Mouse (Mus musculus): Measurements from ENCODE around the gene Mrps18c. TPM values are rescaled to one million over a fixed set of nuclear protein-coding genes. Genes with fewer than 3 reads are reported as not detected.

Gene Mrps18c
- polyA plus RNA-seq, 1 experiment from 2014 or later: 217 TPM

- WGBS: 74% methylated on average over 7 of the region's 7 CpGs
- H3K4me1 ChIP-seq (replicated peaks; ENCODE audit: insufficient read depth, low read length): no peaks in the 10 kb centered on the region
Observed at GRCm38 (mm10) chr5:100792261-100792660, 6.2 kb upstream of the Mrps18c start.

GRCm38 (mm10) chr5:100794084-100794483, 4.3 kb upstream of the Mrps18c start:
- no peaks in the 10 kb centered on the region; the same call in 1 of the 2 replicates for H3K4me1 ChIP-seq (replicated peaks; ENCODE audit: insufficient read depth, low read length)
- H3K9me3 ChIP-seq (replicated peaks; ENCODE audit: low read length): no peaks in the 10 kb centered on the region
- H3K4me3 ChIP-seq (replicated peaks; ENCODE audit: low read depth, low read length): no peak overlapping the region
- TF ChIP-seq CTCF (IDR thresholded peaks at IDR 0.05; ENCODE audit: low read depth): no peak
- no peak for DNase-seq (ENCODE audit: low spot score)
- no peak overlapping the region for H3K9ac ChIP-seq (ENCODE audit: low read depth, low read length)
- peaks cover 28% of the 10 kb centered on the region; the same call in 1 of the 2 replicates for H3K36me3 ChIP-seq (ENCODE audit: insufficient read depth, low read length)
- no peak overlapping the region for H3K27ac ChIP-seq
- H3K27me3 ChIP-seq (ENCODE audit: insufficient read depth, low read length): no peaks in the 10 kb centered on the region
- no peak overlapping the region for H3K4me2 ChIP-seq (ENCODE audit: low read length)
- ATAC-seq (replicated peaks; ENCODE audit: low FRiP score, low read depth): no peak
- WGBS: 83% methylated on average over 5 of the region's 5 CpGs

More at GRCm38 (mm10) chr5:100792261-100792660, 6.2 kb upstream of the Mrps18c start:
- no peak overlapping the region for H3K4me3 ChIP-seq (replicated peaks; ENCODE audit: low read depth, low read length)
- H3K36me3 ChIP-seq (ENCODE audit: insufficient read depth, low read length): peaks cover 37% of the 10 kb centered on the region; the same call in 1 of the 2 replicates
- no peaks in the 10 kb centered on the region for H3K9me3 ChIP-seq (replicated peaks; ENCODE audit: low read length)
- no peaks in the 10 kb centered on the region for H3K27me3 ChIP-seq (ENCODE audit: insufficient read depth, low read length)
- no peak overlapping the region for H3K4me2 ChIP-seq (ENCODE audit: low read length)
- no peak for TF ChIP-seq CTCF (IDR thresholded peaks at IDR 0.05; ENCODE audit: low read depth)
- no peak overlapping the region for H3K9ac ChIP-seq (ENCODE audit: low read depth, low read length)
- ATAC-seq (replicated peaks; ENCODE audit: low FRiP score, low read depth): no peak
- DNase-seq (ENCODE audit: low spot score): peak; percentile 22
- no peak overlapping the region for H3K27ac ChIP-seq

GRCm38 (mm10) chr5:100818341-100818740, 19.9 kb downstream of the Mrps18c start:
- H3K9ac ChIP-seq (ENCODE audit: low read depth, low read length): no peak overlapping the region
- H3K4me2 ChIP-seq (ENCODE audit: low read length): no peak overlapping the region
- H3K27me3 ChIP-seq (ENCODE audit: insufficient read depth, low read length): no peaks in the 10 kb centered on the region
- no peak overlapping the region for H3K27ac ChIP-seq
- H3K4me1 ChIP-seq (replicated peaks; ENCODE audit: insufficient read depth, low read length): no peaks in the 10 kb centered on the region
- no peak for ATAC-seq (replicated peaks; ENCODE audit: low FRiP score, low read depth)
- TF ChIP-seq CTCF (IDR thresholded peaks at IDR 0.05; ENCODE audit: low read depth): no peak
- no peaks in the 10 kb centered on the region for H3K9me3 ChIP-seq (replicated peaks; ENCODE audit: low read length)
- H3K4me3 ChIP-seq (replicated peaks; ENCODE audit: low read depth, low read length): no peak overlapping the region
- no peak for DNase-seq (ENCODE audit: low spot score)
- H3K36me3 ChIP-seq (ENCODE audit: insufficient read depth, low read length): 0 out of 2 replicates have a peak, but pooled peaks cover 2% of the 10 kb centered on the region
- 69% methylated on average over 4 of the region's 4 CpGs for WGBS

- no peaks in the 10 kb centered on the region for H3K27me3 ChIP-seq (ENCODE audit: insufficient read depth, low read length)
- H3K4me2 ChIP-seq (ENCODE audit: low read length): peak overlapping the region; percentile 96
- no peak for ATAC-seq (replicated peaks; ENCODE audit: low FRiP score, low read depth)
- 33% methylated on average over 16 of the region's 16 CpGs for WGBS
- no peaks in the 10 kb centered on the region for H3K9me3 ChIP-seq (replicated peaks; ENCODE audit: low read length)
- H3K36me3 ChIP-seq (ENCODE audit: insufficient read depth, low read length): 0 out of 2 replicates have a peak, but pooled peaks cover 2% of the 10 kb centered on the region
- H3K4me1 ChIP-seq (replicated peaks; ENCODE audit: insufficient read depth, low read length): no peaks in the 10 kb centered on the region
- H3K4me3 ChIP-seq (replicated peaks; ENCODE audit: low read depth, low read length): peak overlapping the region; percentile 90
- peak; percentile 20 for DNase-seq (ENCODE audit: low spot score)
- TF ChIP-seq CTCF (IDR thresholded peaks at IDR 0.05; ENCODE audit: low read depth): peak; percentile 54
- peak overlapping the region; percentile 76; the same call in 1 of the 2 replicates for H3K27ac ChIP-seq
- H3K9ac ChIP-seq (ENCODE audit: low read depth, low read length): peak overlapping the region; percentile 90
Observed at GRCm38 (mm10) chr5:100819568-100820480, 21.4 kb downstream of the Mrps18c start.

GRCm38 (mm10) chr5:100820483-100821184, 22.2 kb downstream of the Mrps18c start, which contains the start of gene Abraxas1:
TSS of gene Abraxas1 (minus strand) at chr5:100820965.
- no peak for TF ChIP-seq CTCF (IDR thresholded peaks at IDR 0.05; ENCODE audit: low read depth)
- under 1% methylated on average over 63 of the region's 63 CpGs for WGBS
- H3K9ac ChIP-seq (ENCODE audit: low read depth, low read length): peak within 1 kb of the TSS; percentile 90
- no peaks in the 10 kb centered on the region for H3K9me3 ChIP-seq (replicated peaks; ENCODE audit: low read length)
- ATAC-seq (replicated peaks; ENCODE audit: low FRiP score, low read depth): peak; percentile 93
- 0 out of 2 replicates have a peak, but pooled peaks cover 2% of the 10 kb centered on the region for H3K36me3 ChIP-seq (ENCODE audit: insufficient read depth, low read length)
- peak within 1 kb of the TSS; percentile 96 for H3K4me2 ChIP-seq (ENCODE audit: low read length)
- peak within 1 kb of the TSS; percentile 76 for H3K27ac ChIP-seq
- no peaks in the 10 kb centered on the region for H3K4me1 ChIP-seq (replicated peaks; ENCODE audit: insufficient read depth, low read length)
- H3K27me3 ChIP-seq (ENCODE audit: insufficient read depth, low read length): no peaks in the 10 kb centered on the region
- peak within 1 kb of the TSS; percentile 90 for H3K4me3 ChIP-seq (replicated peaks; ENCODE audit: low read depth, low read length)
- DNase-seq (ENCODE audit: low spot score): peak; percentile 93

GRCm38 (mm10) chr5:100821375-100821774, 22.9 kb downstream of the Mrps18c start:
- no peak overlapping the region for H3K27ac ChIP-seq
- no peaks in the 10 kb centered on the region for H3K9me3 ChIP-seq (replicated peaks; ENCODE audit: low read length)
- 79% methylated on average over 8 of the region's 8 CpGs for WGBS
- no peak; the same call in 1 of the 2 replicates for TF ChIP-seq CTCF (IDR thresholded peaks at IDR 0.05; ENCODE audit: low read depth)
- H3K4me1 ChIP-seq (replicated peaks; ENCODE audit: insufficient read depth, low read length): no peaks in the 10 kb centered on the region
- DNase-seq (ENCODE audit: low spot score) (no peak), ATAC-seq (replicated peaks; ENCODE audit: low FRiP score, low read depth) (no peak)
- peak overlapping the region; percentile 96 for H3K4me2 ChIP-seq (ENCODE audit: low read length)
- H3K9ac ChIP-seq (ENCODE audit: low read depth, low read length): no peak overlapping the region
- no peaks in the 10 kb centered on the region for H3K27me3 ChIP-seq (ENCODE audit: insufficient read depth, low read length)
- H3K36me3 ChIP-seq (ENCODE audit: insufficient read depth, low read length): no peaks in the 10 kb centered on the region
- H3K4me3 ChIP-seq (replicated peaks; ENCODE audit: low read depth, low read length): no peak overlapping the region
